Mouse (Mus musculus): Measurements from ENCODE around the gene Ptpn5. TPM values are rescaled to one million over a fixed set of nuclear protein-coding genes. Genes with fewer than 3 reads are reported as not detected.

Ptpn5 gene
- polyA plus RNA-seq, 1 experiment: not detected

DNA sequence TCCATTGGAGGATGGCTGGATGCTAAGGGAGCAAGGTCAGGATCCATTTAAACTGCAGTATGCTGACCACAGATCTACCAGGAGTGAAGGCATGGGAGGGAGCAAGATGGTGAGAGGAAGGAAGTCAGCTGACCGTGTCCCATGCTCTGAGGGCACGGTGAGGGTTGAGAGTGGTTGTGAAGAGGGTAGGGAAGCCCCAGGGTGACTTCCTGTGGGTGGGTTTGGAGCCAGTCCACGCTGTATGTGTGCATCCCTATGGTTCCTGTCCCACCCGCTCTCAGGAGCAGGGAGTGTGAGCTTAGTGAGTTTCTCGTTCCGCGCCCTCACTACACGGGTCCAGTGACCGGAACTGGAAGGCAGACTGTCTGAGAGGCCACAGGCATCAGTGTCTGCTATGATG is 77.7 kb downstream of the Ptpn5 start:
- H3K4me1 ChIP-seq (ENCODE audit: control insufficient read depth, insufficient read depth, low read length): peaks cover 30% of the 10 kb centered on the region

DNA sequence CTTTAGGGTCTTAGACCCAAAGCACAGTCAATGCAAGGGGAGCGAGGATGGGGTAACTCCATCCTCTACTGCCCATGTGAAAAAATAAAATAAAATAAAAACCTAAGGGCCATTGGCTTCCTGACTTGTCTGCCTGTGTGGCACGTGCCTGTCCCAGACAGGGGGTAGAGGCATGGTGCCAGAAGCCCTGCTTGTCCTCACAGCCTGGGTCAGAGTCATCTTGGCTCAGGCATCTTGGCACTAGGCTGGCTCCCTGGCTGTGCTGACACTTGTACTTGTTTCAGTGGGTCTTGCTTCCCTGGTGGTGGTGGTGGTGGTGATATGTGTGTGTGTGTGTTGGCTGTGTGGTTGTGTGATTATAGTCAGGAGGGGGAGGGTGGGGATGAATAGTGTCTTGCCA is 78.8 kb downstream of the Ptpn5 start:
- no peak overlapping the region for H3K4me3 ChIP-seq (ENCODE audit: insufficient read depth, low read depth, low read length)
- WGBS: 52% methylated on average over 2 of the region's 2 CpGs
- TF ChIP-seq CTCF (IDR thresholded peaks at IDR 0.05; ENCODE audit: insufficient read depth, low read depth, low read length) (no peak), POLR2A (IDR thresholded peaks at IDR 0.05; ENCODE audit: insufficient read depth, low read depth, low read length) (no peak)
- H3K4me1 ChIP-seq (ENCODE audit: control insufficient read depth, insufficient read depth, low read length): peaks cover 30% of the 10 kb centered on the region
- no peak overlapping the region for H3K27ac ChIP-seq (ENCODE audit: insufficient read depth, low read depth, low read length)

More for the DNA sequence above, 77.7 kb downstream of the Ptpn5 start:
- Histone ChIP-seq H3K4me3 (ENCODE audit: insufficient read depth, low read depth, low read length) (no peak overlapping the region), H3K27ac (ENCODE audit: insufficient read depth, low read depth, low read length) (no peak overlapping the region)
- TF ChIP-seq CTCF (IDR thresholded peaks at IDR 0.05; ENCODE audit: insufficient read depth, low read depth, low read length) (no peak), POLR2A (IDR thresholded peaks at IDR 0.05; ENCODE audit: insufficient read depth, low read depth, low read length) (no peak)
- 80% methylated on average over 9 of the region's 9 CpGs for WGBS

DNA sequence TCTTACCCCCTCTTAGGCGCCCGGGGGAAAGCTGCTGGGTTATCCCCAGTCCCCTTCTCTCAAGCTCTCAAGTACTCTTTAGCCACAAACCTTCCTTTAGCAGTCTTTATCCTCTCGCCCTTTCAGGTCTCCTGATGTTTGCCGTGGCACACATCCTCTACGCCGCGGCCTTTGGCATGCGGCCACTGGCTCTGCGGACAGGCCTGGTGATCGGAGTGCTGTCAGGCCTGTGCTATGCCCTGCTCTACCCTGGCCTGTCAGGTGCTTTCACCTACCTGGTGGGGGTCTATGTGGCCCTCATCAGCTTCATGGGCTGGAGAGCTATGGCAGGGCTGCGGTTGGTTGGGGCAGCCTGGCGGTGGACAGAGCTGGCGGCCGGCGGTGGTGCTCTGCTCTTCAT is 80.2 kb downstream of the Ptpn5 start:
- H3K4me3 ChIP-seq (ENCODE audit: insufficient read depth, low read depth, low read length): no peak overlapping the region
- WGBS: 87% methylated on average over 15 of the region's 15 CpGs
- H3K27ac ChIP-seq (ENCODE audit: insufficient read depth, low read depth, low read length): no peak overlapping the region
- TF ChIP-seq POLR2A (IDR thresholded peaks at IDR 0.05; ENCODE audit: insufficient read depth, low read depth, low read length) (no peak), CTCF (IDR thresholded peaks at IDR 0.05; ENCODE audit: insufficient read depth, low read depth, low read length) (no peak)
- H3K4me1 ChIP-seq (ENCODE audit: control insufficient read depth, insufficient read depth, low read length): peaks cover 30% of the 10 kb centered on the region

DNA sequence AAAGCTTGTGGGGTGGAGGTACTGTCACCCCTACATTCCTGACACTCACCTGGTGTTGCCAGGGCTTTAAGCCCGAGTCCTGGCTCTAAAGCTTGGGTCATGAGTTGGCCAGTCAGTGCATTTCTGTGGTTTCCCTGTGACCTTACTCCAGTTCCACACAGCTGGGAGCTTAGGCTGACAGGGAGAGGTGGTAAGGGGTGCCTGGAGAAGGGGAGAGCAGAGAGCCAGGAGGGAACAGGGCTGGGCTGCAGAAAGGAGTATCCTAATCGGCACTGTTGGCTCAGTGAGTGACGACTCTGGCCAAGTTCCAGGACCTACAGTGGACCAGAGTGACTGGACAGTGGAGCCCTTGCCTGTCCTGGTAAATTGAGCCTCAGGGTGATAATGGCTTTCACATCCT is 81.2 kb downstream of the Ptpn5 start:
- TF ChIP-seq CTCF (IDR thresholded peaks at IDR 0.05; ENCODE audit: insufficient read depth, low read depth, low read length): no peak
- TF ChIP-seq POLR2A (IDR thresholded peaks at IDR 0.05; ENCODE audit: insufficient read depth, low read depth, low read length): no peak
- Histone ChIP-seq H3K27ac (ENCODE audit: insufficient read depth, low read depth, low read length) (peak overlapping the region; percentile 68), H3K4me1 (ENCODE audit: control insufficient read depth, insufficient read depth, low read length) (peaks cover 30% of the 10 kb centered on the region), H3K4me3 (ENCODE audit: insufficient read depth, low read depth, low read length) (peak overlapping the region; percentile 11; the same call in 1 of the 2 replicates)
- WGBS: 21% methylated on average over 3 of the region's 3 CpGs

DNA sequence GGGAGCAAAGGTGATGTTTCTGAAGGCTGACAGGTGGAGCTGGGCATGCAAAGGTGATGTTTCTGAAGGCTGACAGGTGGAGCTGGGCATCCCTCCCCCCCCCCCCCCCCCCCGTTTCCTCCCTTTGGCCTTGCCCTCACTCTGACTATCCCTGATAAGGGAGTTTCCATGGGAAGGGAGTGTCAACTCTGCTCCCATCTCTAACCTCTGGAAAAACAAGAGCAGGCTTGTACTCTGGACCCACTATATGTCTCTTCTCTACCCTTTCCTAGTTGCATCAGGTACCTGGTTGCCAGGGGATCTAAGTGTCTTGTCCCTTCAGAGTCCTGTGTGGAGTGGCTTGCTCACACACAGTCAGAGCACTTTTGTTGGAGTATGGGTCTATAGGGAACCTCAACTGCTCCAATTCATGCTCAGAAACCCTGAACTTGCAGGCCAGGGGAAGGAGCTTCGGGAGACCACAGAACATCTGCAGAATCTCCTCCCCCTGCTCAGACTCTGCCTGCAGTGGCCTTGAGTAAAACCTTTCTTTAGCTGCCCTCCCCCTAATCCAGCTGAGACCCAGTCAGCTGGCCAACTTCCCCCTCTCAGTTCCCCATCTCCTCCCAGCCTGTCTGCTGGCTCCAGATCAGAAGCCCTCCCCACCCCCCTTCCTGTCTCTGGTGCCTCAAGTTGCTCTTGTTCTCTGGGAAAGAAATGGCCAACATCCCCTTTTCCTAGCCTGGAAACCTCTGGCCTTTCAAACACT is 81.9 kb downstream of the Ptpn5 start:
- 4% methylated on average over 2 of the region's 2 CpGs for WGBS

DNA sequence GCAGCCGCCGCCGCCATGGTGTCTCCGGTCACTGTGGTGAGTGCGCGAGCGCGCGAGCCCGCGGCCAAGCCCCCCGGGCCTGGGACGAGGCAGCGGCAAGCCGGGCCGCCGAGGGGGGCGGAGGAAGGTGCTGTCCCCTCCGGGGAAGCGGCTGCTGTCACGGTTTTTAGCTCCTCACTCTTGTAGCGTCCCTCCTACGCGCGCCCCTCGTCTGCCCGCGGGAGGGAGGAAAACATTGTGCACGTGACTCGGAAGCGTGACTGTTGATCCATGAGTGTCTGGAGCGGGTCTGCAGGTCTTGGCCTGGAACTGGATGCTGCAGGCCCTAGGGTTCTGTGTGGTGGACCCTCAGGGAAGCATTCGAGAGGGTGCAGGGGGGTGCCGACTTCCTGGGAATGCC is 82.7 kb downstream of the Ptpn5 start:
- TF ChIP-seq POLR2A (IDR thresholded peaks at IDR 0.05; ENCODE audit: insufficient read depth, low read depth, low read length) (no peak), CTCF (IDR thresholded peaks at IDR 0.05; ENCODE audit: insufficient read depth, low read depth, low read length) (0 out of 2 replicates have a peak, but pooled peaks have one; percentile 2)
- under 1% methylated on average over 34 of the region's 34 CpGs for WGBS
- Histone ChIP-seq H3K4me3 (ENCODE audit: insufficient read depth, low read depth, low read length) (peak overlapping the region; percentile 91), H3K4me1 (ENCODE audit: control insufficient read depth, insufficient read depth, low read length) (peaks cover 30% of the 10 kb centered on the region), H3K27ac (ENCODE audit: insufficient read depth, low read depth, low read length) (peak overlapping the region; percentile 93)

More for the DNA sequence above, 81.9 kb downstream of the Ptpn5 start:
- Histone ChIP-seq H3K4me3 (ENCODE audit: insufficient read depth, low read depth, low read length) (peak overlapping the region; percentile 91), H3K4me1 (ENCODE audit: control insufficient read depth, insufficient read depth, low read length) (peaks cover 30% of the 10 kb centered on the region), H3K27ac (ENCODE audit: insufficient read depth, low read depth, low read length) (peak overlapping the region; percentile 68)
- no peak for TF ChIP-seq POLR2A (IDR thresholded peaks at IDR 0.05; ENCODE audit: insufficient read depth, low read depth, low read length)
- no peak for TF ChIP-seq CTCF (IDR thresholded peaks at IDR 0.05; ENCODE audit: insufficient read depth, low read depth, low read length)

DNA sequence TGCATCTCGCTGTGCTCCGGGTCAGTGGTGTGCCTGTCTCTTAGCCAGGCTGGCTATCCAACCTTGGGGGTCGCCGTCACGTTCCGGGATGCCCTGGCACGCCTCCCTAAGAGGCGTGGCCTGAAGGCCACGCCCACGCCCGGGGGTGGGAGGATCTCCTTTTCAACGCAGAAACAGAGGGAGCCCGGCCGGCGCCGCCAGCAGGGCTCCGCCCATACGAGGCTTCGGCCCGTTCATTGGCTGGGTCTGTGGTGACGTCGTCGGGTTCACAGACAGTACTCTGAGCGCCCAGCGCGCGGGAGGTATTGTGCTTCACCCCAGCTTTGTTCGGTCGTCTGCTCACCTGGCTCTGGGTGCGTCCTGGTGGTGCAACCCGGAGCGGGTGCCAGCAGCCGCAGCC is 83.1 kb downstream of the Ptpn5 start, which contains the start of gene Tmem86a:
TSS of gene Tmem86a (plus strand) at position 236 of the 400 bp plus-strand sequence.
- TF ChIP-seq CTCF (IDR thresholded peaks at IDR 0.05; ENCODE audit: insufficient read depth, low read depth, low read length) (0 out of 2 replicates have a peak, but pooled peaks have one; percentile 5), POLR2A (IDR thresholded peaks at IDR 0.05; ENCODE audit: insufficient read depth, low read depth, low read length) (peak; percentile 75)
- H3K4me3 ChIP-seq (ENCODE audit: insufficient read depth, low read depth, low read length): peak within 1 kb of the TSS; percentile 91
- peaks cover 30% of the 10 kb centered on the region for H3K4me1 ChIP-seq (ENCODE audit: control insufficient read depth, insufficient read depth, low read length)
- peak within 1 kb of the TSS; percentile 93 for H3K27ac ChIP-seq (ENCODE audit: insufficient read depth, low read depth, low read length)
- under 1% methylated on average over 33 of the region's 33 CpGs for WGBS

DNA sequence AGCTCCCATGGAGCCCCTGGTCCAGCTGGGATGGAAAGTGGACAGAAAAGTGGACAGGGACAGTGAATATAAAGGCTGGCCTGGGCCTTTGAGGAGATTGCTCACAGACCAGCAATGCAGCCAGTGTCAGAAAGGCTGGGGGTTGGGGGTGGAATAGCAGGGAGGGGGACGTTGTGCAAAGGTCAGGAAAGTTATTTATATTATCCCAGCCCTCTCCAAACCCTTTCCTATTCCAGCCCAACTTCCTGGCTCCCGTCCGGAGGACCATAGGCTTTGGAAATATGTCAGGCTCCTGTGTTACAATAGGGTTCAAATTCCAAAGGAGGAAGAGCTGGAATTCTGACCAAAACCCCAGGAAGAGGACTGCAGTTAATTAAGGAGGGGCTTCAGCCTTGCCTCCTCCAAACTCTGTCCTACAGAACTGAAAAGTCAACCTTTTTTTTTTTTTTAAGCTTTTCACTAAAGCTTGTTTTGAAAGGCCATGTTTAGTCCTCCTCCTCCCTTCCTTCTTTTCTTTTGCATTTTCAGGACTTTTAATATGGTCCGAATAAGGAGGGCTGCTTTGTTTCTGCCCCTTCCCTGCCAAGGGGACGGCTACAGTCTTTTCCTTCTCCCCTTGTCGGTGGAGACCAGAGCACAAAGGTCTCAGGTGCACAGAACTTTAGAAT is 90.5 kb downstream of the Ptpn5 start:
- Histone ChIP-seq H3K27ac (ENCODE audit: insufficient read depth, low read depth, low read length) (no peak overlapping the region), H3K4me3 (ENCODE audit: insufficient read depth, low read depth, low read length) (no peak overlapping the region), H3K4me1 (ENCODE audit: control insufficient read depth, insufficient read depth, low read length) (no peaks in the 10 kb centered on the region)
- 36% methylated on average over 6 of the region's 6 CpGs for WGBS
- TF ChIP-seq CTCF (IDR thresholded peaks at IDR 0.05; ENCODE audit: insufficient read depth, low read depth, low read length) (no peak), POLR2A (IDR thresholded peaks at IDR 0.05; ENCODE audit: insufficient read depth, low read depth, low read length) (no peak)

DNA sequence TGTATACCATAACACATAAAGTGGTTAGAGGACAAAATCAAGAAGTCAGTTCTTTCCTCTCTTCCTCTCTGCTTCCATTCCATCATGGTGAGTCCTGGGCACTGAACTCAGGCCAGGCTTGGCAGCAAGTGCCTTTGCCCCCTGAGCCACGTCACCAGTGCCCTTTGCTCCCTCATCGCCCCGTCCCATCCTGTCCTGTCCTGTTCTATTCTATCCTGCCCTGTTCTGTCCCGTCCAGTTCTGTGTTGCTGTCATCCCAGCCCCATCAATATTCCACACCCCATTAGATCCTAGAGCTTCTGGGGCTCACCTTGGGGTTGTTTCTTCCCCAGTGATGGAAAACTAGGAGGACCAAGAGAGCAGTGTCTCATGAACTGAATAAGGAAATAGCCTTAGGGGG is 91.4 kb downstream of the Ptpn5 start:
- TF ChIP-seq POLR2A (IDR thresholded peaks at IDR 0.05; ENCODE audit: insufficient read depth, low read depth, low read length): no peak
- no peak for TF ChIP-seq CTCF (IDR thresholded peaks at IDR 0.05; ENCODE audit: insufficient read depth, low read depth, low read length)
- no peaks in the 10 kb centered on the region for H3K4me1 ChIP-seq (ENCODE audit: control insufficient read depth, insufficient read depth, low read length)
- 84% methylated on average over 4 of the region's 4 CpGs for WGBS
- H3K27ac ChIP-seq (ENCODE audit: insufficient read depth, low read depth, low read length): no peak overlapping the region
- H3K4me3 ChIP-seq (ENCODE audit: insufficient read depth, low read depth, low read length): no peak overlapping the region

All from olfactory bulb, adult 2 months (tissue).